Mouse (Mus musculus): Measurements from ENCODE around the gene Mtcl1.

DNA sequence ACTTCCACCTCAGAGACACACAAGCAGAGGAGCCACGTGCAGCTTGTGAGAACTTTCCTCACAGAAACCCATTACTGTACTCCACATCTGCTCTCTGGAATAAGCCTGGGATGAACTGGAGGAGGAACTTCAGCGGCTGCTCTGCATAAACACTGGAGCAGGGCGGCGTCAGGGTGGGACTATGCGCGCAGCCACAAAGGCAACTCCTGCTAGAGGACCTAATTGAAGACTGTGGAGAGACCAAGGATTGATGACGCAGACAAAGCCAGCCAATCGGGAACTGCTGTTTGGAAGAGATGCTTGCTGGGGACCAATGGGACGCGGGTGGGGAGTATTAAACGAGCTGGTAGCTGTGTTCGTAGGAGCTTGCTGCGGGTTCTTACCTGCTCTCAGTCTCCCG, 127.6 kb downstream of the Mtcl1 start:
- TF ChIP-seq CTCF (IDR thresholded peaks at IDR 0.05; ENCODE audit: low read depth, low read length) (no peak), POLR2A (IDR thresholded peaks at IDR 0.05; ENCODE audit: insufficient read depth, low read length) (peak; percentile 25)

All from ES-Bruce4 (cell line).